Mouse (Mus musculus) embryonic facial prominence, embryonic 14.5 days (tissue): ENCODE measurements at regions not wholly inside any gene's neighbourhood (a gene's known extent, or its start where the extent isn't known, plus 50 kb on each side); places are given as distances from the start of the nearest gene placed in this dataset.

Experiments
- ATAC-seq: fragments of 200-750 bp; cut with Nextera tagmentation; 2 replicates; pipeline ENCODE4 v1.8.0; 2017; ENCODE audit warnings: low read depth, moderate number of reproducible peaks, moderate TSS enrichment
- DNase-seq: peaks from one replicate; pipeline ENCODE4 v3.0.0-alpha.2; 2015; ENCODE audit warnings: low spot score
- H3K27ac ChIP-seq: fragments of 300-500 bp; sonication (generic); replicated peaks from 2 replicates; pipeline ENCODE4 v1.5.1; 2014; ENCODE audit warnings: low read depth, mild to moderate bottlenecking, low read length, moderate library complexity
- H3K27me3 ChIP-seq: fragments of 300-500 bp; sonication (generic); replicated peaks from 2 replicates; pipeline ENCODE4 v1.6.1; 2014; ENCODE audit warnings: low read length; ENCODE audit not compliant: control insufficient read depth, insufficient read depth
- H3K36me3 ChIP-seq: fragments of 300-500 bp; sonication (generic); 2 replicates; pipeline ENCODE4 v1.6.1; 2014; ENCODE audit warnings: low read length, mixed read lengths; ENCODE audit not compliant: control insufficient read depth, insufficient read depth
- H3K4me1 ChIP-seq: fragments of 300-500 bp; sonication (generic); 2 replicates; pipeline ENCODE4 v1.6.1; 2014; ENCODE audit warnings: antibody characterized with exemption, low read length; ENCODE audit not compliant: control insufficient read depth, insufficient read depth
- H3K4me2 ChIP-seq: fragments of 300-500 bp; sonication (generic); 2 replicates; pipeline ENCODE4 v1.6.1; 2014; ENCODE audit warnings: low read depth, mild to moderate bottlenecking, low read length, moderate library complexity, mixed read lengths
- H3K4me3 ChIP-seq: fragments of 300-500 bp; sonication (generic); 2 replicates; pipeline ENCODE4 v1.5.1; 2014; ENCODE audit warnings: low read depth, mild to moderate bottlenecking, low read length
- H3K9ac ChIP-seq: fragments of 300-500 bp; sonication (generic); 2 replicates; pipeline ENCODE4 v1.6.1; 2014; ENCODE audit warnings: low read depth, mild to moderate bottlenecking, low read length, moderate library complexity, mixed read lengths
- H3K9me3 ChIP-seq: fragments of 300-500 bp; sonication (generic); 2 replicates; pipeline ENCODE4 v1.6.1; 2016; ENCODE audit warnings: low read length; ENCODE audit not compliant: control insufficient read depth
- WGBS: fragments of 180-500 bp; shearing (Covaris S2); extraction: QIAGEN DNeasy Blood & Tissue Kit; methylation state at CpG from one replicate; pipeline ENCODE4 v1.1.7; 2014; 5-methylcytosine and 5-hydroxymethylcytosine counted together

DNA sequence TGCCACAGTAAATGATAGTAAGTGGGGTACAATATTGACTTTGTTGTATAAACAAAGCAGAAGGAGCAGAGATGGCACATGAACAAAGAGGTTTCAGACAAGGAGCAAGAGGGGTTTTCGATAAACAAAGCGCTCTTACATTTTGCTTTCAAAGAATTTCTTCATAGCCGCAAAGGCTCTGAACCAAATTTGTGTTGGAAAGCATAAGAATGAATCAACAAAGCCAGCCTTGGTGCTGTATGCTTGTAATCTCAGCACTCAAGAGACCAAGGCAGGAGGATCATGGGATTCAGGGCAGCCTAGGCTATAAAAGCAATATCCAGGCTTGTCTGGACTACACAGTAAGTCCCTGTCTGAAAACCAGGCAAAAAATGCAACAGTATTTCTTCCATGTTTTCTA, 62.0 kb upstream of the Clint1 start:
- Histone ChIP-seq H3K4me1 (no peaks in the 10 kb centered on the region), H3K4me2 (no peak overlapping the region), H3K4me3 (no peak overlapping the region), H3K27me3 (no peaks in the 10 kb centered on the region), H3K36me3 (no peaks in the 10 kb centered on the region), H3K9me3 (no peaks in the 10 kb centered on the region), H3K9ac (no peak overlapping the region), H3K27ac (0 out of 2 replicates have a peak overlapping the region, but pooled peaks have one; percentile 30)
- ATAC-seq (no peak), DNase-seq (peak; percentile 64)
- WGBS = 68% methylated on average over 3 of the region's 3 CpGs

DNA sequence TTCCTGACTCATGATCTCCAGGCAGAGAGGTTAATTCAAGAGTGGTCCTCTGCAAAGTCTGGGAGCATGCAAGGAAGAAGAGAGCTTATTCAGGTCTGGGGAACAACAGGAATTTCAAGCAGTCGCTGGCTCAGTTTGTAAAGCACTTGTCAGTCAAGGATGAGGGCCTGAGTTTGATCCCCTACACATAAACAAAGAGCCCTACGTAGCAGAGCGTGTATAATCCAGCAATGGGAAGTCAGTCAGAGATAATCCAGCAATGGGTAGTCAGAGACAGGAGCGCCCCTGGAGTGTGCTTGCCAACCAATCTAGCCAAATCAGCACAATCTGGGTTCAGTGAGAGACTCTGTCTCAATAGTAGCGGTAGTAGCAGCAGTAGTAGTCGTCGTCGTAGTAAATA, 61.3 kb upstream of the Clint1 start:
- no peaks in the 10 kb centered on the region for H3K36me3 ChIP-seq
- H3K4me1 ChIP-seq = peaks cover 4% of the 10 kb centered on the region; the same call in 1 of the 2 replicates
- H3K4me2 ChIP-seq = no peak overlapping the region
- no peaks in the 10 kb centered on the region for H3K9me3 ChIP-seq
- no peak overlapping the region for H3K9ac ChIP-seq
- peak overlapping the region; percentile 30; the same call in 1 of the 2 replicates for H3K27ac ChIP-seq
- ATAC-seq (no peak), DNase-seq (no peak)
- H3K4me3 ChIP-seq = no peak overlapping the region
- 64% methylated on average over 8 of the region's 8 CpGs for WGBS
- H3K27me3 ChIP-seq = no peaks in the 10 kb centered on the region

DNA sequence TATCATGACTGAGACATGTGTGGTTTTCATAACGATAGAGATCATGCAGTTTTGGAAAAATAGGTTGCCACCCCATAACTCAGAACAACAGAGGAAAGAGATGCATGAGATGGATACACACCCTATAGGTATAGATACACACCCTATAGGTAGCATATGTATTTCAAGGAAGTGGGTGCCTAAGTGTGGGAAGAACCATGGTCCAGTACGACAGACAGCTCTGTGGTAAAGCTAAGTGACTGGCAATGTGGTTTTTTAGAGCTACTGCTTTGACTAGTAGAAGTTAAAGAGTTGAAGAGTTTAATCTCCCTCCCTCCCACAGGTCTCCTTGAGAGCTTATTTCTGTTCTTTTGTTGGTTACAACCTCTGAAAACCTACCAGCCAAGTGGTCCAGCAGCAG, 60.2 kb upstream of the Clint1 start:
- H3K4me2 ChIP-seq = no peak overlapping the region
- H3K27ac ChIP-seq = no peak overlapping the region
- WGBS = 92% methylated on average over 2 of the region's 2 CpGs
- no peaks in the 10 kb centered on the region for H3K9me3 ChIP-seq
- no peaks in the 10 kb centered on the region for H3K27me3 ChIP-seq
- DNase-seq (no peak), ATAC-seq (no peak)
- H3K4me1 ChIP-seq = peaks cover 6% of the 10 kb centered on the region; the same call in 1 of the 2 replicates
- H3K36me3 ChIP-seq = no peaks in the 10 kb centered on the region
- no peak overlapping the region for H3K9ac ChIP-seq
- no peak overlapping the region for H3K4me3 ChIP-seq

DNA sequence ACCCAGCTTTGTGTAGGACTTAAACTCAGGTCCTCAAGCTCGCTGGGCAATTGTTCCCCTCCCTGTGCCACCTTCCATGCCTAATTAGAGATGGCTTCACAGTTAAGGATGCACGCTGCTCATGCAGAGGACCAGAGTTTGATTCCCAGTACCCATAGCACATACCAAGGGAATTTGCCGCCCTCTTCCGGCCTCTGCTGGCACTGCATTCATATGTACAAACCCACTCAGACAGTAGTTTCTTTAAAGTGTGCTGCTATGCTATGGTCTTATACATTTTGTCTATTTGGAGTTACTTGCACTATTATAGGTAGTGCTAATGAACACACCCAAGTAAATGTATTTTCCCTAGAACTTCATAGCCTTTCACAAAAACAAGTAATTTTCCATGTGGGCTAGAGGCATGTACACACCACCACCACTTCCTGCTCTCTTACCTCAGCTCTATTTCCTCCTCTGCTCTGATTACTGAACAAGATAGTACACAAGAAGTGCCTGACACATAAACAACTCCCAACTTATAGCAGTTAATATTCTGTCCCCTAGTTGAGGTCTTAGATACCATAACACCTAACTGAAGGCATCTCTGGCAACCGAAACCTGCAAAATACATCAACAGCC, 57.4 kb upstream of the Clint1 start:
- H3K4me1 ChIP-seq = peaks cover 6% of the 10 kb centered on the region
- 78% methylated on average over 5 of the region's 5 CpGs for WGBS
- no peak overlapping the region for H3K4me2 ChIP-seq
- no peak for ATAC-seq
- no peaks in the 10 kb centered on the region for H3K9me3 ChIP-seq
- H3K27ac ChIP-seq = no peak overlapping the region
- no peaks in the 10 kb centered on the region for H3K27me3 ChIP-seq
- no peaks in the 10 kb centered on the region for H3K36me3 ChIP-seq
- no peak for DNase-seq
- no peak overlapping the region for H3K4me3 ChIP-seq
- no peak overlapping the region for H3K9ac ChIP-seq

DNA sequence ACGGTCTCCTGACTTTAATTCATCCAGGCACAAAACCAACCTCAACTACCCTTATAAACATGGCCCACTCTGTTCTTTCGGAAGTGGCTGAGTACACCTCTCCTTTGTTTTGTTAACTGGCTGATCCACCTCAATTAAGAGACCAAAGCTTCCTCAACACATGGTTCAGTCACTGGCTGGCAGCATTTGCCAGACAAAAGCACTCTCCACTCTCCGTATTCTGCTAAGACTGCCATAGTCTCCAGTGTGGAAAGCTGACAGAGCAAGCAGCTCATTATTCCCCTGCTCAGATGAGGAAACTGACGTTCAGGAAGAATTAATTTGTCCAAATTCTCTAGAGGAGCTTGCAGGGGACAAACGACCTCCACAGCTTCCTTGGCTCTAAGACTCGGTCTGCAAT, 56.5 kb upstream of the Clint1 start:
- Histone ChIP-seq H3K4me2 (no peak overlapping the region), H3K4me1 (peaks cover 12% of the 10 kb centered on the region), H3K27me3 (no peaks in the 10 kb centered on the region), H3K9me3 (no peaks in the 10 kb centered on the region), H3K4me3 (no peak overlapping the region), H3K36me3 (no peaks in the 10 kb centered on the region), H3K27ac (peak overlapping the region; percentile 64; the same call in 1 of the 2 replicates), H3K9ac (no peak overlapping the region)
- DNase-seq = no peak
- WGBS = 35% methylated on average over 6 of the region's 6 CpGs
- ATAC-seq = no peak

DNA sequence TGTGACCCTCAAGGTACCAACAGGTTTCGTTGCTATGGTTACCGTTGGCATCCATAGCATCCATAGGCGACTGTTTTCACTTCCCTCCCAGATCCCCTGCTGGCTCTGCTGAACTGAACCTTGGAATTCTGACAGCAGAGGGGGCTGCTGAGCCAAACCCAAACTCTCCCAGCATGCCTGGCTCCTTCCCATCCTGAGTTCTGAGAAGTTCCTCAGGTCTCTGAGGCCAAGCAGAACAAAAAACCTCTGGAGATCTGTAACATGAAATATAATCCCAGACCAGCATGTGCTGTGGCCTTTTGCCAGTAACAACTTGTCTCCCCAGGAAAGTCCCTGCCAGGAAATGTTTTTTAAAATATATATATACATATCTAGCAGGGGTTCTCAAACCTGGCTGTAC, 56.1 kb upstream of the Clint1 start:
- Histone ChIP-seq H3K9me3 (no peaks in the 10 kb centered on the region), H3K9ac (no peak overlapping the region), H3K27ac (peak overlapping the region; percentile 64; the same call in 1 of the 2 replicates), H3K4me1 (peaks cover 12% of the 10 kb centered on the region), H3K27me3 (no peaks in the 10 kb centered on the region), H3K36me3 (no peaks in the 10 kb centered on the region), H3K4me3 (no peak overlapping the region), H3K4me2 (no peak overlapping the region)
- WGBS = 12% methylated on average over 3 of the region's 3 CpGs
- DNase-seq (peak; percentile 93), ATAC-seq (peak; percentile 76)

DNA sequence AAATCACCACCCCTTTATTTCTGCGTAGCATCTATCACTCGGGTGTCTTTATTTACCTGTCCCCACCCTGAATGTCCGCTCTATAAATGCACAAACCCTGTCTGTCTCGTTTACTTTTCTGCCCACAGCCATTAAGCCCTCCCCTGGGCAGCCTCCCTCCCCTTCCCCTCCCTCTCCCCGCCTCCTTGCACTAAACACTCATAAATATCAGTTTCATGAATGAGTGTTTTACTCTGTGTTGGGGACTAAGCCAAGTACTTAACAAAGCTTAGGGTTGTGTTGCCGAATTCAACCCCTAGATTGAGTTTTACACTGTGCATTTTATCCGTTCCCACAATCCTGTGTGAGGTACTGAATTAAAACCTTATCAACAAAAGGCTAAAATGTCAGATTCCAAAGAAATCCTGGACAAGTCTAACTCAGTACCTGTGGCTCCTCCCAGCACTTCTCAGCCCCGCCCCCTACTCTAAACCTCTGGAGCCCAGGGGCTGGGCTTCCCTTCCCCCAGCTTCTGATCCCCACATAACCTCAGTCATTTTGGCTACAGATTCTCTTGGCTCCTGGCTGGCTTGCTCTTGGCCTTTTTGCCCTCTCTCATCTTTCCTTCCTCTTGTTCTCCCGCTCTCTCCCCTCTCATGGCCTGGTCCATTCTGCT, 52.0 kb upstream of the Clint1 start:
- Histone ChIP-seq H3K27ac (no peak overlapping the region), H3K4me3 (no peak overlapping the region), H3K27me3 (no peaks in the 10 kb centered on the region), H3K36me3 (no peaks in the 10 kb centered on the region), H3K9ac (no peak overlapping the region), H3K4me2 (peak overlapping the region; percentile 33), H3K9me3 (no peaks in the 10 kb centered on the region), H3K4me1 (peaks cover 12% of the 10 kb centered on the region)
- ATAC-seq (peak; percentile 70; the same call in 1 of the 2 replicates), DNase-seq (peak; percentile 64)
- WGBS = 26% methylated on average over 9 of the region's 9 CpGs
